Mouse (Mus musculus) lung, adult 18-20 months (tissue): ENCODE data around the gene Galk1.
A peak's percentile ranks its signal among the peaks of the same experiment; 100 is the strongest.

Experiments used
- DNase-seq, 2 experiments: peaks; one replicate each; pipeline ENCODE4 v3.0.0; 2022; ENCODE audit warnings: mixed read lengths in 2 of 2

The Galk1 gene

DNA sequence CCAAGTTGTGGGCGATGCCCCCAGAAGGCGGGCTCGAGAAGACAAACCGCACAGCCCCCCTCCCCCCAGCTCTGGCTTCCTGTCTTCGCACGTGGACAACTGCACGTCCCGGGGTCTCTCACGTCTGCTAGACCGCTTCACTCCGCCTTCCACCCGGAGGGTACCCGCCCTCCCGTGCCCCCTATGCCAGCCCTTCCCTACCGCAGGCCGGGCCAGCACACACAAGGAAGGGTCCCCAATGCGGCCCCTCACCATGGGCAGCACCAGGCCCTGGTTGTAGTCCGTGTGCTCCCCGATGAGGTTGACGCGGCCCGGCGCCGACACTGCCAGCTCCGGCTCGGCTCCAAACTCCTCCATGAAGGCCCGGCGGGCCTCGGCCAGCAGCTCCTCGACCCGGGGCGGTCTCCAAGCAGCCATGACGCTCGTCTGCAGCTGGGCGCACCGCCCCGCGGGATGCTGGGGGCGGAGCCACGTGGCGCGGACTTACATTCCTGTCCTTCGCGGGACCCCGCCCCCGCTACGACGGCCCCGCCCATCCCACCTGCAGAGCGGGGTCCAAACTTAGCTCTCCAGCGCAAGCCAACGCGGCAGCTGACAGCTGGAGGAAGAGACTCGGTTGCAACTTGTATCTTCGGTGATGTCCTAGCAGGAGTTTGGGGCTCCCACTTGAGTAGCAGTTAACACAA, at the start of gene Galk1:
TSS of gene Galk1 (minus strand) at position 458 of the 686 bp plus-strand sequence.
- peak; percentile 91 to 95 for DNase-seq

DNA sequence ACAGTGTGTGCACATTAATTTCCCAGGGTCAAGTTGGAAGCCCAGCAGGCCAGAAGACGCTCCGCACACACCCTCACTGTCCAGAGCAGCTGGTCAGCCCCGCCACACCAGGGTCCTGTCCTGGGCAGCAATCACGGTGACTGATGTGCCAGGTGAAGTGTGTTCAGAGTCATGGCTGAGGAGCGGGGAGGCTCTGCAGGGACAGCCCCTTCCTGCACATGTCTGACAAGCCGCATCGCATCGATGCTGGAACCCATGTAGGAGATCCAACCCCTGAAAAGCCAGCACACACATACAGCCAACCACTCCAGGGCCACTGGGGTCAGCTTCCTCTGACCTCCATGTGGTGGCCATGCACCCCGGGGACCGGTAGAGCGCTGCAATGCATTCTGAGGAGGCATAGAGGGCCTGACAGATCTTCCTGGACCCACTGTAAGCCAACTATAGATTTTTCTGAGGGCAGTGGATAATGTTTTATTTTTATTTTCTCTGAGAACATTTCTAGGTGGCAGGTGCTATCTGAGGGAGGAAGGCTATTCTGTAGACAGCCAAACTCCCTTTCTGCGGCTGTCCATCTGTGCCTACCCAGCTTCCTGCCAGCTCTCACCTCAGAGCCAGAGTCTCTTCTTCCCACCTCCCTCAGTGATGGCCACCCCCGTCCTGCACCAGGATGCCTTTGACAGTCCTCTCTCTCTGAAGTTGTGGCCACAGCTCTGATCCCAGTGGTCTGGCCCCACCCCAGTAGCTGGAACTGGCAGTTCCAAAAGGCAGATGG, 49.3 kb upstream of the Galk1 start:
- DNase-seq = no peak

DNA sequence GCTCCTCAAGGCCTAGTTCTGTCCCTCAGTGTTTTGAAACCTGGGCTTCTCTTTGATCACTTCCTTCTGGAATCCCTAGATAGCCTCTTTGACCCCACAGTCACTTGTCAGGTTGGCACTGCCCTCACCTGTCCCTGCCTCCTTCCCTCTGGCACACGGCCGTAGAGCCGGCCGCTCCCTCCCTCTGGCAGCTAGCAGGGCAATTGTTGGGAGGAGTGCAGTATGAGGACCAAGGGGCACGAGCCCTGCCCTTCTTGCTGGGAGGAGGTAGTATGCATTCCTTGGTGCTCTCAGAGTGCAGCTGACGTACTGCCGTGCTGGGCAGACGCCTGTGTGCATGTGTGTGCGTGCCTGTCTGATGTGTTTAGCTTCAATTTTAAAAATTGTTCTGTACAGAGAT, 48.1 kb upstream of the Galk1 start:
- DNase-seq = peak; percentile 87 to 91

DNA sequence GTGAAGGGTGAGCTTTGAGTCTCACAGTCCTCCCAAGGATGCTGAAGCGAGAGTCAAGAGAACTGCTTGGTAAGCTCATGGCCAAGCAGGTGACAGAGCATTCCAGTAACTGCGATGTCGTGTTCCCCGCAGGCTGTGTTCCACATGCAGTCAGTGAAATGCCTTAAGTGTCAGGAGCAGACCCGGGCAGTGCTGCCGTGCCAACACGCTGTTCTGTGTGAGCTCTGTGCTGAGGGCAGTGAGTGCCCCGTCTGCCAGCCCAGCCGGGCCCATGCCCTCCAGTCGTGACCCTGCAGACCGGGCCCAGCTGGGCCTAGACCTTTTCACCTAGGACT, 47.1 kb upstream of the Galk1 start:
- DNase-seq = no peak

GRCm38 (mm10) chr11:116058868-116059690, 46.6 kb upstream of the Galk1 start:
- DNase-seq = no peak

GRCm38 (mm10) chr11:116058022-116058614, 45.6 kb upstream of the Galk1 start:
- no peak for DNase-seq

DNA sequence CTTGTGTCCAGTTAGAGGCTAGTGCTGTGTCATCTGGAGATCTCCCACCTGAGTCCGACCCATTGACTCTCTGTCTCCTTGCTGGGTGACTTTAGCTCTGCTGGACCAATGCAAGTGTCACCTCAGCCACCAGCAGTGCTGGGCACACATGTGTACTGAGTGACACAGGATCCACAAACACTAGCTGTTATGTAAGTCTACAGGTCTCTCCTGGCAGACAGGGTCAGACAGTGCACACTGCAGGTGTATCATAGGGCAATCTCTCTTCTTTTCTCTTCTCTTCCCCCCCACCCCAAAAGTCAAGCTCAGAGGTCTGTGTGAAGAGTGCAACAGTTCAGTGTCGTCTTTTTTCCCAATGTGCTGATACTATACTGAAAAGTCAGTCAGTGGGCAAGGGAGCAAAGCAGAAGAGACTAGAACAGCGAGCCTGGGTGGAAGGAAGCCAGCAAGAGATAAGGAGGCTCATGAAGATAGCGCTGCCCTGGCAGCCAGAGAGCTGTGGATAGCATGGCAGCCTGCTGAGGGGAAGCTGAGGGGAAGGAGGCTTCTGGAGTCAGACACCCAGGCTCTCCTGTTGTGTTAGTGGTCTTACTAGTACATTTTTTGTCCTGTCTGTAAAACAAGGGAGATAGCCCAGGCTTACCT, 44.8 kb upstream of the Galk1 start:
- no peak for DNase-seq

DNA sequence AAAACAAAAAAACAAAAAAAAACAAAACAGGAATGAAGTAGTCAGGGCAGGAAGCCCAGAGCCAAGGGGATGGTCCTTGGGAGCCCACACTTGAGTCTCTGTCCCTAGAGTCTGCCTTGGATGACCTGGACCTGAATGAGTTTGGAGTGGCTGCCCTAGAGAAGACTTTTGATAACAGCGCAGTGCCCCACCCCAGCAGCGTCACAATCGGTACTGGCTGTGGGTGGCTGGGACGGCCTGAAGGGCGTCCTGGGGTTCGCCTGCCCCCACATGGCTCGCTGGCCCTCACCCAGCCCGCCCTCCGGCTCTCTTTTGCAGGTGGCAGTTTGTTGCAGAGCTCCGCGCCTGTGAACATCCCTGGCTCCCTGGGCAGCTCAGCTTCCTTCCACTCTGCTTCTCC, 43.4 kb upstream of the Galk1 start:
- DNase-seq = no peak

DNA sequence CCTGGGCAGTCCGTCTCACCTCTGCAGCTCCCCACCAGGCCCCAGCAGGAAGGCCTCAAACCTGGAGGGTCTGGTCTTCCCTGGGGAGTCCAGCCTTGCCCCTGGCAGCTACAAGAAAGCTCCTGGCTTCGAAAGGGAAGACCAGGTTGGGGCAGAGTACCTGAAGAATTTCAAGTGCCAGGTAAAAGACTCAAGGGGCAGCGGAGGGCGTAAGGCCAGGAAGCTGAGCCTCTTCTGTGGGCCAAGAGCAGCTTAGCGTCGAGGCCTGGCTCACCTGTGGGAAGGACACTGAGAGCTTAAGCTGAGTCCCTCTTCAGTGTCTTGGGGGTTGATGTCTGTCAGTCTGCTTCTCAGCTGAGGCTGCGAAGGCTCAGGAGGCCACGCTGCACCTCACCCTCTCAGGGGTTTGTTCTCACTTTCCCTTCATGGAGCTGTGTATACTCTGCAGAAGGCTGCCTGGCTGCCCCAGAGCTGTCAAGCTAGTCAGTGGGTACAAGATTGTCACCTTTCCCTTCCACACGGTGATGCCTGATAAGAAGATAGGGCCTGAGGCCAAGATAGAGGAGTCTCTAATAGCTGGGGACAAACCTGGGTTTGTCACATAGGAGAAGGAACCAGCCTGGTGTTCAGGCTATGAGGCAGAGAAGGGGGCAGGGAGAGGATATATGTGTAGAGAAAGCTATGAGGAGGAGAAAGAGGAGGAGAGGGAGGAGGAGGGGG, 41.2 kb upstream of the Galk1 start:
- DNase-seq = peak; percentile 84

- DNase-seq = peak; percentile 47 to 72
Measured at GRCm38 (mm10) chr11:116050196-116050595, 37.7 kb upstream of the Galk1 start.

GRCm38 (mm10) chr11:116049610-116050009, 37.1 kb upstream of the Galk1 start:
- DNase-seq = peak; percentile 42 to 46

DNA sequence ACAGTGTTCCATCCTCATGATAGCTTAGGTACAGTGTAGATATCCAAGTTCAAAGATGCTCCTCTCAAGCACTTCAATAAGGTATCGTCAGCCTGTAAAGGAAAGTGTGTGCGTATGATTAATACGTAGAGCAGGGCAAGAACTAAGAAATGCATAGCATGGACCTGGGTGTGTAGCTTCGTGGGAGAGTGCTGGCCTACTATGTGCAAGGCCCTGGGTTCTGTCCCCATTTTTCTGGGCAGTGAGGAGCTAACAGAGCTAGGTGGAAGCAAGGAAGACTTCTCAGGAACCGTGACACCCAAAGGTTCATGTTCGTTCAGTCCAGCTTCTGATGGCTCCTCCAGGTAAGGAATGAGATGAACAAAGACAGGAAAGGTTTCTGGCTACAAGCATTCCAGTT, 32.7 kb upstream of the Galk1 start:
- DNase-seq = no peak

- no peak for DNase-seq
Measured at GRCm38 (mm10) chr11:116043286-116043685, 30.8 kb upstream of the Galk1 start.

- DNase-seq = no peak
Measured at GRCm38 (mm10) chr11:116042372-116043138, 30.0 kb upstream of the Galk1 start.

- no peak for DNase-seq
Measured at GRCm38 (mm10) chr11:116041833-116042232, 29.3 kb upstream of the Galk1 start.

DNA sequence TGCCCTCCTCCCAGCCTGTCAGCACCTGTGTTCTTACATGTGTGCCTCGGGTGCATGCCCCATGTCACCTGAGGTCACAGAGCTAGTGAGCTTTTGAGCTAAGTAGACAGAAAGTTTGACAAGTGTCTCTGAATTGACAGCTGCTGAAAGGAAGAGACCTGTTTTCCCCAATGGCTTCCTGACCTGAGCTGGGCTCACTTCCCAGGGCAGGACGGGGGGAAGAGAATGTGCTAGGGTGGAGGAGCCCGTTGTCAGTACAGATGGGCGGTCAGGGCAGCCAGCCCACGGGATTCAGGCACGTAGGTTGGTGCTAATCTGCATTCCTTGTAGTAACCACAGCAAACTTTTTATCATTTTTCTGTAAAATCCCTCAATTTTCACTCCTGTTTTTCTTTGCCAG, 28.1 kb upstream of the Galk1 start:
- DNase-seq = no peak

- DNase-seq = no peak
Measured at GRCm38 (mm10) chr11:116037826-116038225, 25.3 kb upstream of the Galk1 start.

GRCm38 (mm10) chr11:116036671-116037070, 24.2 kb upstream of the Galk1 start:
- DNase-seq = no peak

GRCm38 (mm10) chr11:116034584-116034983, 22.1 kb upstream of the Galk1 start:
- DNase-seq = no peak

DNA sequence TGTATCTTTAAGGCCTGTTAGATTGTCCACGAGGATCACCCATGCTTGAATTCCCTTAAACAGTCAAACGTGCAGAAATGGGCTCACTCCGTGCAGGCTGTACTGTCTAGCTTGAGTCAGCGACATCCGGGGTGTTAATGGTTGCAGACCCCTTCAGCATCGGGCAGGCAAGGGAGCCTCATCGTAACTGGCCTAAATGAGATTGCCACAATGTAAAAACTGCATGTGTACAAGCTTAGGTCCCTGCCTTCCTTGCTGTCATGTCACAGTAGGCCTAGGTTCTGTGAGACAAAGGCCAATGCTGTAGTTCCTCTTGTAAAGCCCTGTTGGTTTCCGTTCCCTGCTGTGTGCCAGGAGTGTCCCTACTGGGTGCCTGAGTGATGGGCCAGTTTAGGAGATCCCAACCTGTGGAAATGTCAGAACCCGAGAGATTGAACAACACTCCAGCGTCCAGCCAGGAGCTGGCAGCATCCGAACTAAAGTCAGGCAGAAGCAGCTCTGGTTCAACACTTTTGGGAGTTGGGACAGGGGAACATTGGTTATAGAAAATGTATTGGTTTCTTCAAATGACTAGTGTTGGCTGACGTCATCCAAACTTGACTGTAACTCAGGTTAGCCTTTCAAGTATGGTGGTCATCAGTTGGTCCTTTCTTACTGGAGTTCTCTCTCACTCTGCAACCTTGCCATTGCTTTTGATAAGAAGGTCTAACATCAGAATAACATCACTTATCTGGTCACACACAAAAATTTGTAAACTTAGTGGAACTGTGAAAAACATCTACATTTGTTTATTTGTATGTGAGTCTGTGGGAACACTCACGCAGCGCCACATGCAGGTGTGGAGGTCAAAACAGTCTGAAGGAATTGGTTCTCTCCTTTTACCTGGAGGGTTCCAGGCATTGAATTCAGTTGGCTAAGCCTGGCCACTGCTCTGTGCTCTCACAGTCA, 18.7 kb upstream of the Galk1 start:
- DNase-seq = peak; percentile 32 to 41
